Mouse (Mus musculus) heart, postnatal 0 days (tissue): ENCODE results near the gene Nuak2.

ENCODE experiments used
- CTCF ChIP-seq: IDR thresholded peaks from 2 replicates; pipeline ENCODE4 v1.5.1; 2016; ENCODE audit warnings: antibody characterized with exemption, control low read depth, low read depth
- EP300 ChIP-seq: IDR thresholded peaks from 2 replicates; pipeline ENCODE4 v1.6.1; 2016; ENCODE audit warnings: antibody characterized with exemption, low read depth

DNA sequence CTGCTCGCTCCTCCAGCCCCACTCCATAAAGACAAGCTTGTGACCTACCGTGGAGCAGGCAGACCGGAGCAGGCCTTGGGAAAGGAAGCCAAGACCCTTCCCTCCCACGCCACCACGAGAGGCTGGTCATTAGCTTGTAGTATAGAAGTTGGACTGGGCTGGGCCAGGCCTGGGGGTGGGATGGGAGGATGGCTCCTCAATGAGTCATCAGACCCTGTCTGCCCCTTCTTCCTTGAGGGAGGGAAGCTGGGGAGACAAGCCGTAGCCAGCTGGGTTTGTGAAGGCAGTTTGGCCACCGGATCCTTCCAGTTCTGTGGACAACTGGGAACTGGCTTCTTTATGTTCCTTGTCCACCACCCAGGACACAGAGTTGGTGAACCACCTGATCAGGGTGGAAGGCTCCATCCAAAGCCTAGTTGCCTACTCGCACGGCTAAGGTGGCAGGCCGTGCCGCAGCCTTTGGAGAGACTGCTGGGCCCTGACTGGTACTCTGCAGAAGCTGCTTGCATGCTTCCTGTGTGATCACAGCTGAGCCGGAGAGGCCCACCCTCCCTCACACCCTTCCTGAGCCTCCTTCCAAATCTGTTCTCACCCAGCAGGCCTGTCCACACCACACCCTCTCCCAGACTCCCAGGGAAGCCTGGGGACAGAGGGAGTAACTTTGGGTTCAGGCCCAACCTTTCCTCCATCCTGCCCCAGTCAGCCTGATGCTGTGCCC, 30.4 kb downstream of the Nuak2 start:
- no peak for TF ChIP-seq CTCF
- no peak for TF ChIP-seq EP300
